Mouse (Mus musculus): ENCODE measurements at regions not wholly inside any gene's neighbourhood (a gene's known extent, or its start where the extent isn't known, plus 50 kb on each side); places are given as distances from the start of the nearest gene placed in this dataset.

GRCm38 (mm10) chr13:37546556-37546955, 201.5 kb downstream of the Ly86 start:
- no peak for TF ChIP-seq CTCF (conservative IDR thresholded peaks at IDR 0.05; ENCODE audit: low read length)
- TF ChIP-seq NANOG (IDR thresholded peaks at IDR 0.05; ENCODE audit: borderline replicate concordance, low read length), result no peak
